Mouse (Mus musculus): ENCODE measurements at regions not wholly inside any gene's neighbourhood (a gene's known extent, or its start where the extent isn't known, plus 50 kb on each side); places are given as distances from the start of the nearest gene placed in this dataset.

GRCm38 (mm10) chr2:75456272-75456671, 202.8 kb upstream of the Hnrnpa3 start:
- no peak for TF ChIP-seq CTCF (IDR thresholded peaks at IDR 0.05; ENCODE audit: borderline replicate concordance, insufficient read depth, low read depth, low read length)
- TF ChIP-seq POLR2A (IDR thresholded peaks at IDR 0.05; ENCODE audit: borderline replicate concordance, insufficient read depth, low read length), result no peak
